Mouse (Mus musculus): ENCODE data around the gene Bves. TPM values are rescaled to one million over a fixed set of nuclear protein-coding genes. Genes with fewer than 3 reads are reported as not detected.
A peak's percentile ranks its signal among the peaks of the same experiment; 100 is the strongest.
"Not testable (repeated sequence)": the region's sequence is repeated elsewhere in the genome, so short reads cannot be mapped to it uniquely, and the experiment has no call there.

The Bves gene
- total RNA-seq, 4 experiments from 2014 or later, result 2.9 to 4.4 (median 3.8) TPM

GRCm38 (mm10) chr10:45345217-45345616, 9.6 kb downstream of the Bves start:
- no peak for DNase-seq (ENCODE audit: low spot score in 2 of 2)

GRCm38 (mm10) chr10:45348143-45348542, 12.6 kb downstream of the Bves start:
- DNase-seq (ENCODE audit: low spot score in 2 of 2), result not testable (repeated sequence)

GRCm38 (mm10) chr10:45356091-45356490, 20.5 kb downstream of the Bves start:
- no peak for DNase-seq (ENCODE audit: low spot score in 2 of 2)

- no peak for DNase-seq (ENCODE audit: low spot score in 2 of 2)
These were observed 27.8 kb downstream of the Bves start for GRCm38 (mm10) chr10:45363396-45363795.

GRCm38 (mm10) chr10:45366987-45367705, 31.6 kb downstream of the Bves start:
- no peak for DNase-seq (ENCODE audit: low spot score in 2 of 2)

GRCm38 (mm10) chr10:45369639-45370038, 34.1 kb downstream of the Bves start:
- no peak for DNase-seq (ENCODE audit: low spot score in 2 of 2)

GRCm38 (mm10) chr10:45370545-45370944, 35.0 kb downstream of the Bves start:
- no peak for DNase-seq (ENCODE audit: low spot score in 2 of 2)

- peak; percentile 39 to 77 for DNase-seq (ENCODE audit: low spot score in 2 of 2)
These were observed 37.6 kb downstream of the Bves start for GRCm38 (mm10) chr10:45372994-45373692.

GRCm38 (mm10) chr10:45378269-45378668, 42.7 kb downstream of the Bves start:
- DNase-seq (ENCODE audit: low spot score in 2 of 2), result no peak

GRCm38 (mm10) chr10:45381937-45382636, 46.5 kb downstream of the Bves start:
- DNase-seq (ENCODE audit: low spot score in 2 of 2), result no peak

GRCm38 (mm10) chr10:45382637-45382958, 47.0 kb downstream of the Bves start:
- DNase-seq (ENCODE audit: low spot score in 2 of 2), result no peak

GRCm38 (mm10) chr10:45398211-45398610, 62.6 kb downstream of the Bves start:
- DNase-seq (ENCODE audit: low spot score in 2 of 2), result no peak

- no peak for DNase-seq (ENCODE audit: low spot score in 2 of 2)
These were observed 64.2 kb downstream of the Bves start for GRCm38 (mm10) chr10:45399702-45400243.

GRCm38 (mm10) chr10:45410624-45411341, 75.2 kb downstream of the Bves start:
- no peak for DNase-seq (ENCODE audit: low spot score in 2 of 2)

GRCm38 (mm10) chr10:45411741-45412140, 76.2 kb downstream of the Bves start:
- DNase-seq (ENCODE audit: low spot score in 2 of 2), result no peak

GRCm38 (mm10) chr10:45412144-45412543, 76.6 kb downstream of the Bves start:
- DNase-seq (ENCODE audit: low spot score in 2 of 2), result no peak

Other genes with a start within 250 kb of the Bves start
- gene Popdc3, start 157.7 kb upstream of the Bves start, total RNA-seq (2022), result 1 to 10 TPM; 3.9 to 7.5 (median 6.2) TPM
- gene Lin28b, start 150.6 kb downstream of the Bves start, total RNA-seq (2022), result 1 to 10 TPM; 1.6 to 2.6 (median 2.3) TPM
- gene Hace1, start 242.1 kb downstream of the Bves start, total RNA-seq (2022), result 10 to 100 TPM; 40.8 to 47.0 (median 43.2) TPM

All from layer of hippocampus, adult 8-10 months (tissue).